23 mouse cellular contexts compared by ENCODE assay signal in the genomic region with DNA sequence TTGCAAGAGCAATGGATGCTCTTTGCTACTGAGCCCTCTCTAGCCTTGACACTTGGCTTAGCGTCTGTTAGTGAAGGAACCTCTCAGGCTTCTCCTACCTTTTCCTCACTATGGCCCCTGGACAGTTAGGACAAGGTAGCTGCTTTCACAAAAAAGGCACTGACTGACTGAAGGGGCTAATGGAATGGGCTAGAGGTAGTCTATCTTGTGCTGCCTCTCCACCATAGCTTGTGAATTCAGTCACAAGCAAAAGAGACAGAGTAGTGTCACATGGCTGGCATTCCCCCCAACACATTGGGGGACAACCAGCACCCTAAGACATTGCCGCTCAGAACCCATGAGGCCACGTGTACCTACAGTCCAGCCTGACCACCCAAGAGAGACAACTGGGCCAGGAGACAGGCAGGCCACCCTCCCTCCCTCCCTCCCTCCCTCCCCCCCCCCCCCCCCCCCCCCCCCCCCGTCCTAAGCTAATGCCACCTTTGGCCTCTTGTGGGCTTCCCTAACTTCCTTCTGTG. TPM values are rescaled to one million over a fixed set of nuclear protein-coding genes. Genes with fewer than 3 reads are reported as not detected.
A peak's percentile ranks its signal among the peaks of the same experiment; 100 is the strongest.
DNase-seq lines count a peak whose midpoint lies in the region; TF ChIP-seq lines count a peak whose summit lies in the region.
"Had no signal": no experiment of that assay in that cellular context is flagged by ENCODE, and none has a peak within 500 bp of the region (broad histone marks: within the 10 kb centered on the region; RNA-seq: fewer than 3 reads in every experiment).

No protein-coding gene starts in this region.

- no peaks in the 10 kb centered on the region for H3K79me2 ChIP-seq in MEL (ENCODE audit: control insufficient read depth, insufficient read depth, low read length, poor library complexity)

- DNase-seq in A20 (ENCODE audit: low read depth, low spot score) (peak; percentile 83), MEL (ENCODE audit: low read depth, low spot score) (no peak)
- peak; percentile 38 for DNase-seq in CD4-positive helper T cell, adult 2 months (ENCODE audit: low read depth, low spot score)
- DNase-seq in splenic B cell, adult 2 months (ENCODE audit: low read depth, low spot score), result peak; percentile 67
- DNase-seq in lung, postnatal 36 days, result no peak
- DNase-seq in lung, postnatal 14 days, result no peak
- DNase-seq in urinary bladder, postnatal 25 days (ENCODE audit: low spot score), result no peak
- DNase-seq: adrenal gland, postnatal 10 days; adrenal gland, postnatal 36 days; cerebellum, adult 2 months; cerebellum, adult 9-11 months; cerebellum, postnatal 25 days; gastrocnemius, postnatal 25 days; heart, postnatal 36 days had no signal

- H3K4me3 ChIP-seq in MEL (ENCODE audit: control insufficient read depth in 1 of 2, insufficient read depth in 1 of 2, low read depth in 2 of 2, low read length in 2 of 2), result no peak overlapping the region
- H3K4me3 ChIP-seq: embryonic facial prominence, embryonic 12.5 days; embryonic facial prominence, embryonic 15.5 days; forebrain, embryonic 12.5 days; forebrain, embryonic 15.5 days; heart, embryonic 12.5 days; heart, embryonic 15.5 days had no signal

- no peak for TF ChIP-seq CTCF in MEL (IDR thresholded peaks at IDR 0.05 in 2 of 3, conservative IDR thresholded peaks at IDR 0.05 in 1 of 3; ENCODE audit: control insufficient read depth in 1 of 3, insufficient read depth in 1 of 3, low read depth in 2 of 3, low read length in 3 of 3, poor library complexity in 1 of 3, severe bottlenecking in 1 of 3)

- H3K9ac ChIP-seq in MEL (ENCODE audit: control insufficient read depth, low read depth, low read length, poor library complexity, severe bottlenecking), result peak overlapping the region; percentile 40
- H3K9ac ChIP-seq: embryonic facial prominence, embryonic 12.5 days; embryonic facial prominence, embryonic 15.5 days; forebrain, embryonic 12.5 days; forebrain, embryonic 15.5 days; heart, embryonic 15.5 days; hindbrain, embryonic 14.5 days had no signal

- H3K27me3 ChIP-seq in MEL (ENCODE audit: control insufficient read depth in 1 of 2, insufficient read depth in 2 of 2, low read length in 2 of 2), result no peaks in the 10 kb centered on the region
- peaks cover 1% of the 10 kb centered on the region; the same call in 1 of the 2 replicates for H3K27me3 ChIP-seq in splenic B cell, adult 2 months (ENCODE audit: control insufficient read depth, insufficient read depth, low read length, poor library complexity, severe bottlenecking)
- H3K27me3 ChIP-seq: embryonic facial prominence, embryonic 12.5 days; embryonic facial prominence, embryonic 15.5 days; forebrain, embryonic 12.5 days; forebrain, embryonic 15.5 days; heart, embryonic 12.5 days; heart, embryonic 15.5 days; Patski had no signal

- no peak for TF ChIP-seq EP300 in MEL (IDR thresholded peaks at IDR 0.05; ENCODE audit: low read depth in 1 of 2, low read length in 2 of 2)

- no peaks in the 10 kb centered on the region for H3K9me3 ChIP-seq in MEL (replicated peaks; ENCODE audit: insufficient read depth, low read length)
- H3K9me3 ChIP-seq: embryonic facial prominence, embryonic 12.5 days; embryonic facial prominence, embryonic 15.5 days; forebrain, embryonic 12.5 days; forebrain, embryonic 15.5 days; heart, embryonic 12.5 days; heart, embryonic 15.5 days had no signal

- peaks cover 16 to 38% of the 10 kb centered on the region in 2 experiments for H3K4me1 ChIP-seq in MEL (ENCODE audit: control insufficient read depth in 1 of 2, insufficient read depth in 2 of 2, low read length in 2 of 2)
- H3K4me1 ChIP-seq: embryonic facial prominence, embryonic 12.5 days; embryonic facial prominence, embryonic 15.5 days; forebrain, embryonic 12.5 days; forebrain, embryonic 15.5 days; heart, embryonic 12.5 days had no signal

- TF ChIP-seq RAD21 in MEL (IDR thresholded peaks at IDR 0.05; ENCODE audit: low read depth, low read length), result no peak

- TF ChIP-seq POLR2A in MEL (IDR thresholded peaks at IDR 0.05; ENCODE audit: control insufficient read depth in 1 of 2, insufficient read depth in 1 of 2, low read depth in 1 of 2, low read length in 2 of 2, poor library complexity in 1 of 2), result no peak

- H3K36me3 ChIP-seq in MEL (ENCODE audit: control insufficient read depth in 1 of 2, insufficient read depth in 2 of 2, low read length in 2 of 2), result peaks cover 3 to 35% of the 10 kb centered on the region in 2 experiments
- peaks cover 4% of the 10 kb centered on the region for H3K36me3 ChIP-seq in splenic B cell, adult 2 months (ENCODE audit: control insufficient read depth, insufficient read depth, low read length, poor library complexity, severe bottlenecking)

- H3K27ac ChIP-seq in MEL (ENCODE audit: control insufficient read depth, low read depth, low read length), result peak overlapping the region; percentile 69
- H3K27ac ChIP-seq: embryonic facial prominence, embryonic 12.5 days; embryonic facial prominence, embryonic 15.5 days; forebrain, embryonic 12.5 days; forebrain, embryonic 15.5 days; heart, embryonic 15.5 days; hindbrain, embryonic 14.5 days; hindbrain, postnatal 0 days had no signal

TF ChIP-seq in MEL, 35 proteins besides CTCF, POLR2A, EP300 and RAD21:
- TF ChIP-seq MAX (IDR thresholded peaks at IDR 0.05; ENCODE audit: low read length) (0 out of 2 replicates have a peak, but pooled peaks have one; percentile 32), ETS1 (IDR thresholded peaks at IDR 0.05; ENCODE audit: low read depth, low read length) (no peak), USF2 (IDR thresholded peaks at IDR 0.05; ENCODE audit: borderline replicate concordance in 1 of 2, insufficient read depth in 1 of 2, low read depth in 1 of 2, low read length in 2 of 2) (no peak)

RNA-seq across cellular contexts. Expression of a gene that starts 12.3 kb away (rescaled TPM):
- total RNA-seq in MEL (2012; rRNA removed), result 30.0 and 35.3 TPM in 2 replicates
- polyA plus RNA-seq in MEL (2012; ENCODE audit: insufficient read depth in 1 of 2, insufficient read length in 2 of 2, low read depth in 1 of 2, low replicate concordance in 2 of 2, missing spikeins in 1 of 2), result 10 to 100 TPM in 1 of 2 experiments, not detected in 1; 43.1 TPM

RNA-seq across cellular contexts. Expression of a gene that starts 27.6 kb away (rescaled TPM):
- 42.0 and 52.0 TPM in 2 replicates for total RNA-seq in MEL (2012; rRNA removed)
- polyA plus RNA-seq in MEL (2012; ENCODE audit: insufficient read depth in 1 of 2, insufficient read length in 2 of 2, low read depth in 1 of 2, low replicate concordance in 2 of 2, missing spikeins in 1 of 2), result 10 to 100 TPM in 1 of 2 experiments, not detected in 1; 62.9 TPM

RNA-seq across cellular contexts. Expression of a gene that starts 36.5 kb away (rescaled TPM):
- total RNA-seq in MEL (2012; rRNA removed), result 24.0 and 28.6 TPM in 2 replicates
- 10 to 100 TPM in 1 of 2 experiments, not detected in 1; 59.9 TPM for polyA plus RNA-seq in MEL (2012; ENCODE audit: insufficient read depth in 1 of 2, insufficient read length in 2 of 2, low read depth in 1 of 2, low replicate concordance in 2 of 2, missing spikeins in 1 of 2)

RNA-seq across cellular contexts. Expression of a gene that starts 36.6 kb away (rescaled TPM):
- total RNA-seq in MEL (2012; rRNA removed), result 138 and 157 TPM in 2 replicates
- 100 to 1,000 TPM; 106 to 199 TPM for polyA plus RNA-seq in MEL (2012; ENCODE audit: insufficient read depth in 1 of 2, insufficient read length in 2 of 2, low read depth in 1 of 2, low replicate concordance in 2 of 2, missing spikeins in 1 of 2)

Comparison
In these comparisons a context has a peak if more than half of its experiments do, and no peak if none do; other contexts are left out.
1. DNase-seq: peak in A20 (single experiment), CD4-positive helper T cell, adult 2 months (single experiment) and splenic B cell, adult 2 months (single experiment); none in MEL (single experiment), lung, postnatal 36 days (single experiment), lung, postnatal 14 days (single experiment) and urinary bladder, postnatal 25 days (single experiment).